Mouse (Mus musculus) neural tube, embryonic 15.5 days (tissue): Measurements from ENCODE around the gene Sel1l3. TPM values are rescaled to one million over a fixed set of nuclear protein-coding genes. Genes with fewer than 3 reads are reported as not detected.

Source experiments
- ATAC-seq: fragments of 200-750 bp; cut with Nextera tagmentation; 2 replicates; pipeline ENCODE4 v1.8.0; 2017; ENCODE audit warnings: mild to moderate bottlenecking, moderate TSS enrichment, moderate library complexity; ENCODE audit not compliant: low FRiP score
- H3K27ac ChIP-seq: fragments of 300-500 bp; sonication (generic); replicated peaks from 2 replicates; pipeline ENCODE4 v1.5.1; 2015; ENCODE audit warnings: mild to moderate bottlenecking, inconsistent platforms
- H3K27me3 ChIP-seq: fragments of 300-500 bp; sonication (generic); replicated peaks from 2 replicates; pipeline ENCODE4 v1.6.1; 2015; ENCODE audit warnings: inconsistent platforms
- H3K36me3 ChIP-seq: fragments of 300-500 bp; sonication (generic); 2 replicates; pipeline ENCODE4 v1.6.1; 2015; ENCODE audit warnings: inconsistent platforms
- H3K4me1 ChIP-seq: fragments of 300-500 bp; sonication (generic); 2 replicates; pipeline ENCODE4 v1.6.1; 2015; ENCODE audit warnings: inconsistent platforms
- H3K4me2 ChIP-seq: fragments of 300-500 bp; sonication (generic); 2 replicates; pipeline ENCODE4 v1.6.1; 2015; ENCODE audit warnings: inconsistent platforms, mild to moderate bottlenecking, moderate library complexity
- H3K4me3 ChIP-seq: fragments of 300-500 bp; sonication (generic); replicated peaks from 2 replicates; pipeline ENCODE4 v1.5.1; 2015; ENCODE audit warnings: mild to moderate bottlenecking, inconsistent platforms
- H3K9ac ChIP-seq: fragments of 300-500 bp; sonication (generic); replicated peaks from 2 replicates; pipeline ENCODE4 v1.6.1; 2015; ENCODE audit warnings: mild to moderate bottlenecking, inconsistent platforms
- H3K9me3 ChIP-seq: fragments of 300-500 bp; sonication (generic); replicated peaks from 2 replicates; pipeline ENCODE4 v1.6.1; 2016; ENCODE audit warnings: inconsistent platforms
- WGBS: fragments of 180-500 bp; shearing (Covaris S2); methylation state at CpG from one replicate; pipeline ENCODE4 v1.1.7; 2015; ENCODE audit warnings: mixed read lengths; 5-methylcytosine and 5-hydroxymethylcytosine counted together
- polyA plus RNA-seq: library from polyadenylated mRNA; unstranded; fragments of >200 nt; fragmentation: Nextera tagmentation; extraction: Ambion mirVana; gene quantifications from 2 replicates; pipeline ENCODE4 v1.2.1, GENCODE M21; 2015

The Sel1l3 gene
- polyA plus RNA-seq, 1 experiment from 2014 or later, result 5.9 TPM

DNA sequence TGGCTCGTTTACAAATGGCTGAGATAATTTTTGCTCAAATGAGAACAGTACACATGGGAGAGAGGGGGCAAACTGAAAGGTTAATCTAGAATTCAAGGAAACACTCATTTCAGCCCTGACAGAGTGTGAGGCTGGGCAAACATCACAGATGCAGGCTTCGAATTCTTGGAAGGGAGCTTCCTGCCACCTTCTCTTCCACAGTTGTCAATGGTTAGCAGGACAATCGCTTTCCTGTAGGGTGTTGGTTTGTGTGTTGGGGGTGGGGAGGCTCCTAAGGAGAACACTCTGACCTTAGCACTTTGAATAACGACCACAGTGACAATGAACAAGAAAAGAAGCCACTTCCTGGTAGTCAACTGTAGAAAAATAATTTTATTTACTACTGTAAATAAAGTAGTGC lies 107.0 kb downstream of the Sel1l3 start:
- 71% methylated on average over 4 of the region's 4 CpGs for WGBS

DNA sequence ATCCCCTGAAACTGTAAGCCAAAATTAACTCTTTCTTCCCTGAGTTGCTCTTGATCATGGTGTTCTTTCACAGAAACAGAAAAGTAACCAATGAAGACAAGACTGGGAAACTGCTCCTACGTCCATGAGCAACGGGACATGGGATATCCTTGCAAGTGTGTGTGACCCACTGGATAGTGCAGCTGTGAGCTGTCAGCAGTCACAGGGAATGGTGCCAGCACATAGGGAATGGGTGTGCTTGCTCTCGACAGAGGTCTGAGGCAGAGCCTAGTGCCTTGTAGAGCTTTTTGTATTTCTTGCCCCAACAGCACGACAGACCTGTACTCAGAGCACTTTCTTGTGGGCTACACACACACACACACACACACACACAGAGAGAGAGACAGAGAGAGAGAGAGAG lies 107.6 kb downstream of the Sel1l3 start:
- H3K4me1 ChIP-seq, result peaks cover 10% of the 10 kb centered on the region
- H3K36me3 ChIP-seq, result no peaks in the 10 kb centered on the region
- 86% methylated on average over 4 of the region's 4 CpGs for WGBS
- ATAC-seq, result no peak
- no peak overlapping the region for H3K4me2 ChIP-seq
- H3K27me3 ChIP-seq, result no peaks in the 10 kb centered on the region; the same call in 1 of the 2 replicates
- H3K9me3 ChIP-seq, result no peaks in the 10 kb centered on the region
- H3K4me3 ChIP-seq, result no peak overlapping the region
- H3K9ac ChIP-seq, result no peak overlapping the region
- H3K27ac ChIP-seq, result no peak overlapping the region

More for the DNA sequence above, 107.0 kb downstream of the Sel1l3 start:
- H3K27me3 ChIP-seq, result no peaks in the 10 kb centered on the region; the same call in 1 of the 2 replicates
- no peak overlapping the region for H3K27ac ChIP-seq
- no peak overlapping the region for H3K9ac ChIP-seq
- H3K36me3 ChIP-seq, result no peaks in the 10 kb centered on the region
- no peaks in the 10 kb centered on the region for H3K9me3 ChIP-seq
- H3K4me3 ChIP-seq, result no peak overlapping the region
- H3K4me2 ChIP-seq, result no peak overlapping the region
- ATAC-seq, result no peak
- peaks cover 13% of the 10 kb centered on the region for H3K4me1 ChIP-seq

DNA sequence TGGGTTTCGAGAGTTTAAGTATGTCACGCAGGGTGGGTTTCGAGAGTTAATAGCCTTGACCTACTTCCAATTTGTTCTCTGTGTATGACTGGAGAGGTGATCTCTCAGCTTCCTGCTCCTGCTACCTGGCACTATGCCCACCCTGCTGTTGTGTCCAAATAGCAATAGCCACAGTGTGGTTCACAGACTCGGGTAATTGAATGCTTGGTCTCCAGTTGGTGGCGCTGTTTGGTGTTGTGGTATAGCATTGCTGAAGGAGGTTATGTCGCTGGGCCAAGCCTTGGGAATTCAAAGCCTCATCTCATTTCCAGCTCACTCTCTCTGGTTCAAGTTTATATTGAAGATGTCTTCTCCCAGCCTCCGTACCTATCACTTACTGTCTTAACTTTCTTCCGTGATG lies 108.0 kb downstream of the Sel1l3 start:
- no peaks in the 10 kb centered on the region for H3K36me3 ChIP-seq
- WGBS, result 70% methylated on average over 8 of the region's 8 CpGs
- no peak overlapping the region for H3K9ac ChIP-seq
- H3K27ac ChIP-seq, result no peak overlapping the region
- no peak overlapping the region for H3K4me2 ChIP-seq
- H3K4me1 ChIP-seq, result peaks cover 6% of the 10 kb centered on the region
- no peak overlapping the region for H3K4me3 ChIP-seq
- no peaks in the 10 kb centered on the region; the same call in 1 of the 2 replicates for H3K27me3 ChIP-seq
- no peaks in the 10 kb centered on the region for H3K9me3 ChIP-seq
- ATAC-seq, result no peak

DNA sequence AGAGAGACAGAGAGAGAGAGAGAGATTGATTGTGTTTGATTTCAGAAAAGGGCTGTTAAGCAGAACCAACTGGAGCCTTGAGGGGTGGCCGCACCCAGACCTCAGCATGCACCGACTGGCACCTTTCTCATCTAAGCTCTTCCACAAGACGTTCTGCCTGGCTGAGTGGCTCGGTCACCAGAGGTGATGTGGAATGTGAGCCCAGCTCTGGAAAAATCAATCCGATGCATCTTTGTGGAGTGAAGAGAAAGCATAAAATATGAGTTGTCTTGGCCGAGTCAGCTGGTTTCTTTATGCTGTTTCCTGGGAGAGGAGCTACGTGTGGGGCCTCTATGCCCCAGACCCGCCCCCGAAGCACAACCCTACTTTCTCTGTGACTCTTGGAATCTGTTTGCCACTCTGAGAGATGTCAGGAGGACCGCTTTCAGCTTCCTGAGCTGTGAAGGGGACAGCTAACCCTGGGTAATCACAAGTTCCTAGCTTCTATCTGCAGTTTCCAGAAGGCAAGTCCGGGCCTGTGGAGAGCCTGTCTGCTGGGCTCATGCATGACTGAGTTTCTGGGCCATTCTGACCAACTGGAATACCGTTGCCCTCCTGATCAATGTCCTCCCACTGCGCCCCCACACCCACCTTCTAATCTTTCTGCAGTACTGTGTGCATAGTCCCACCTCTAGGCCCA lies 109.4 kb downstream of the Sel1l3 start:
- H3K4me1 ChIP-seq, result no peaks in the 10 kb centered on the region
- H3K9ac ChIP-seq, result no peak overlapping the region
- no peak overlapping the region for H3K4me2 ChIP-seq
- no peaks in the 10 kb centered on the region for H3K36me3 ChIP-seq
- H3K27ac ChIP-seq, result no peak overlapping the region
- no peak overlapping the region for H3K4me3 ChIP-seq
- ATAC-seq, result 0 out of 2 replicates have a peak, but pooled peaks have one; percentile 15
- no peaks in the 10 kb centered on the region for H3K9me3 ChIP-seq
- no peaks in the 10 kb centered on the region; the same call in 1 of the 2 replicates for H3K27me3 ChIP-seq
- 64% methylated on average over 13 of the region's 13 CpGs for WGBS

DNA sequence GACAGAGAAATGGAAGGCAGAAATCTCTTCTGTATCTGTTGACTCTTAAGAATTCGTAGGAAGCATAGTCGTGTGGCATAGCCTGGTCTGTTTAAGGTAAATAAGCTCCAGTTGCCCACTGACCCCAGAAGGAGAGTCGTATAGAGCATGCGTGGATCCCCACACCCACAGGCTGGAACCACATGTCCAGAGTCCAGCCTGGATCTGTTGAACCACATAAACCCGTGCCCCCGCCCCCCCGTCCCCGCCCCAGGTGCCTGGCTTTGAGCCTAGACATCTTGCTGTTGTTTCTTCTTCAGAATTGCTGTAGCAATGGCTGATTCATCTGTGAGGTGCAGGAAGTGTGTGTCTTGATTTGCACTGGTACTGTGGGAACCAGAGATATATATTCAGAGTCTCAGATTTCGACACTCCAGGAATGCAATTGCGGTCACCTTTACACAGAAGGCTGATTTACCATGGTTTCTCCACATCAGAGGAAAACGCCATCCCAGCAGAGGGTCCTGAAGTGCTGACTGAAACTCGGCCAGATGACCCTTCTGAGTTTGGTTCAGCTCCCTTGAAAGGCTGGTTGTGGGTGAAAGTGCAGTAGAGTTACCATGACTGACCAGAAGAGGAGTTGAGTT lies 111.8 kb downstream of the Sel1l3 start:
- no peak overlapping the region for H3K4me2 ChIP-seq
- H3K9me3 ChIP-seq, result no peaks in the 10 kb centered on the region
- H3K27me3 ChIP-seq, result no peaks in the 10 kb centered on the region
- H3K4me3 ChIP-seq, result no peak overlapping the region
- no peak overlapping the region for H3K27ac ChIP-seq
- no peak overlapping the region for H3K9ac ChIP-seq
- no peaks in the 10 kb centered on the region for H3K4me1 ChIP-seq
- 81% methylated on average over 12 of the region's 12 CpGs for WGBS
- ATAC-seq, result no peak
- H3K36me3 ChIP-seq, result no peaks in the 10 kb centered on the region

DNA sequence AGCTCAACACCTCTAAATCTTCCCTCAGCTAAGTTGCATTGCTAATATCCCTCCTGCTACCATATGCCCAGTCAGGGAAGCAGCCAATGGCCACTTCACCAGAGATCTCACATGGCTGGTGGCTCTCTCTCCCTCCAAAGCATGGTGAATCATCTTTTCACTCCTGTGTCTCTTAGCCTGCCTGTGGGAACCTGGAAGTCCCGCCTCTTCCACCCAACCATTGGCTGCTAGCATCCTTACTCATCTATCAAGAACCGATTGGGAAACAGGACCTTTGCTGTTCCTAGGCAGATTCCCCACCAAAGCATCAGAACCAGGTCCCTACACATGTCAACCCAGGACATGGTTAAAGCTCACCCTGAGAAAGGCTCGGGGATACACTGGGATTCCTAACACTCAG lies 122.4 kb downstream of the Sel1l3 start:
- H3K9ac ChIP-seq, result no peak overlapping the region
- H3K4me2 ChIP-seq, result no peak overlapping the region
- ATAC-seq, result no peak
- no peak overlapping the region for H3K4me3 ChIP-seq
- 75% methylated on average over 3 of the region's 3 CpGs for whole genome bisulfite sequencing
- H3K4me1 ChIP-seq, result no peaks in the 10 kb centered on the region
- H3K36me3 ChIP-seq, result no peaks in the 10 kb centered on the region
- no peak overlapping the region for H3K27ac ChIP-seq
- H3K9me3 ChIP-seq, result no peaks in the 10 kb centered on the region
- no peaks in the 10 kb centered on the region for H3K27me3 ChIP-seq

DNA sequence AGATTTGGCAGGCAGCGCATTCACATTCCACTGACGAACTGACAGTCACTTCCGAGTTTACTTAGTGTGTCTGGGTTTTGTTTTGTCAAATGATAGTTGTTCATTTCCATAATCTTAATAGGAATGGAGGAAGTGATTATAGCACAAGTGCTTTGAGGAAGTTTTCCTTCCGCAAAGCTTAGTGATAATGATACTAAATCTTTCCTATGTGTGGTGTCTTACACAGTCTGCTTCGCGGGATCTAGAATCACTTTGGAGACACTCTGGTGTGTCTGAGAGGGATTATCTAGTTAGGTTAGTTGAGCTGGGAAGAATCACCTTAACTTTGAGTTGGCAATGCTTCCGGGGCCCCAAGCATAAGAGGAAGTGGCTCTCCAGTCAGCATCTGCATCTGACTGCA lies 126.3 kb downstream of the Sel1l3 start:
- Histone ChIP-seq H3K9me3 (no peaks in the 10 kb centered on the region), H3K9ac (no peak overlapping the region), H3K4me2 (no peak overlapping the region), H3K4me3 (no peak overlapping the region), H3K4me1 (no peaks in the 10 kb centered on the region), H3K36me3 (no peaks in the 10 kb centered on the region), H3K27ac (no peak overlapping the region), H3K27me3 (no peaks in the 10 kb centered on the region)
- no peak for ATAC-seq
- WGBS, result 93% methylated on average over 7 of the region's 7 CpGs

DNA sequence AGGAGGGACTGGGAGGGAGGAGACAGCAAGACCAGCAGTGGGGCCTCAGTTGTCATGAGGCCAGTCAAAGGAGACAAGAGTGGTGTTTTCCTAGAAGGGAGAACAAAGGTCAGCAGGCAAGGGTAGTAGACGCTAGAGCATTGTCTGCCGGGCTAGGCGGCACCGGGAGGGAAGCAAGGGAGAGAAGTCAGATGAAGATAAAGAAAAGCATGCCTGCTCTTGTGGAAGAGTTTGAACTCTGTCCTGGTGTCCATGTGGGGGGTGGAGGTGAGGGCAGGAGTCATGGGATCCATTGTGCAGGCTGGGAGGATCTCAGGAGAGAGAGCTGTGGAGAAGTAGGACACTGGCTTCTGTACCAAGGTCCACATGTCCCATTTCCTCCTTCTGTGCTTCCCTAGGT lies 135.3 kb downstream of the Sel1l3 start:
- Histone ChIP-seq H3K9me3 (no peaks in the 10 kb centered on the region), H3K27ac (no peak overlapping the region), H3K4me3 (no peak overlapping the region), H3K4me2 (no peak overlapping the region), H3K36me3 (no peaks in the 10 kb centered on the region), H3K4me1 (no peaks in the 10 kb centered on the region), H3K9ac (no peak overlapping the region), H3K27me3 (no peaks in the 10 kb centered on the region)
- WGBS, result 76% methylated on average over 4 of the region's 4 CpGs
- ATAC-seq, result no peak

DNA sequence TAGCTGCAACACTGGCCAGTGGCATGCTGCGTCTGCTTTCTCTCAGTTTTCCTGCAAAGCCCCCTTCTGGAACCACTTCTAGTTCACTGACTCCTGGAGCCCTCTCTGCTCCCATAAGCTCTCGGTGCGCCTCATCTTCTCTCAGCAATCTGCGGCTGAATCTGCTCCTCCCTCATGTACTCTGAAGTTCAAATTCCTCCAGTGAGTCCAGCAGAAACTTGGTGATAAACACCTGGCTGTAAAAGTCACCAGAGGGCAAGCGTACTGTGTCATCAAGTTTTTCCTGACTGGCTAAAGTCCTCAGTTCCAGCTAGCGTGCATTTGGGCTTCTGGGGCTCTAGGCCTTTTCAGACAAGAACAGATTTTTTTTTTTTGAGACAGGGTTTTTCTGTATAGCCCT lies 139.2 kb downstream of the Sel1l3 start:
- H3K36me3 ChIP-seq, result no peaks in the 10 kb centered on the region
- no peak overlapping the region for H3K9ac ChIP-seq
- H3K4me3 ChIP-seq, result no peak overlapping the region
- no peak overlapping the region for H3K4me2 ChIP-seq
- 86% methylated on average over 6 of the region's 6 CpGs for WGBS
- no peak overlapping the region for H3K27ac ChIP-seq
- H3K9me3 ChIP-seq, result no peaks in the 10 kb centered on the region
- no peaks in the 10 kb centered on the region for H3K4me1 ChIP-seq
- H3K27me3 ChIP-seq, result no peaks in the 10 kb centered on the region
- no peak for ATAC-seq

DNA sequence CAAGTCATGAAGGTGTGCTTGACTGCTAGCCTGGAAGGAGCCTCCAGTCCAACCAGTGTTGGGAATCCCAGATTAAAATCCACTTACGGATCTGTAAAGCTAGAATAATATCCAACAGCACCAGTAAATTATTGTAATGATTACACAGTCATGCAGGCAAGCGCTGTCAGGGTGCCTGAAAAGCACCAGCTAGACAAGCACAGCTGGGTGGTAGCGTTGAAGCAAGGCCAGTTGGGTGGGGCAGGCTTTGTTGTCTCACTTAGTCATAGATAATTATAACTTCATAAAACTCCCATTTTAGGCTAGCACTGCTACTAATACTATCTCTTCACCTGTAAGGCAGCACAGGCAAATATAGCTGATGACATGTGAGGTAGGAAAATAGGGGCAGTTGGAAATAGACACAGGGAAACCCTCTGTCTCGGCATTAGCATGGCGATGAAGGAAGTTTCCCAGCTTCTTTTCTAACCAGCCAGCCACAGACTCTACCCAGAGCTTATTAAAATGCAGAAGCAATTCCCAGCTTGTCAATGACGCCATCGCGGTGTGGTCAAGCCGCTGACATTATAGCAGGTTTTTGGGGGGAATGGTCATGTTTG lies 152.1 kb downstream of the Sel1l3 start:
- no peak for ATAC-seq
- H3K9ac ChIP-seq, result no peak overlapping the region
- H3K27ac ChIP-seq, result no peak overlapping the region
- H3K4me2 ChIP-seq, result no peak overlapping the region
- WGBS, result 92% methylated on average over 9 of the region's 9 CpGs
- H3K36me3 ChIP-seq, result no peaks in the 10 kb centered on the region
- no peaks in the 10 kb centered on the region for H3K4me1 ChIP-seq
- no peaks in the 10 kb centered on the region for H3K27me3 ChIP-seq
- H3K9me3 ChIP-seq, result no peaks in the 10 kb centered on the region
- no peak overlapping the region for H3K4me3 ChIP-seq
